Mouse (Mus musculus) liver, postnatal 0 days (tissue): ENCODE results near the gene Ehbp1.

Experiments
- CTCF ChIP-seq: sonication (generic); IDR thresholded peaks from 2 replicates; pipeline ENCODE4 v1.5.1; 2016; ENCODE audit warnings: antibody characterized with exemption, low read depth
- EP300 ChIP-seq: IDR thresholded peaks from 2 replicates; pipeline ENCODE4 v1.6.1; 2016; ENCODE audit warnings: antibody characterized with exemption, low read depth, mild to moderate bottlenecking

DNA sequence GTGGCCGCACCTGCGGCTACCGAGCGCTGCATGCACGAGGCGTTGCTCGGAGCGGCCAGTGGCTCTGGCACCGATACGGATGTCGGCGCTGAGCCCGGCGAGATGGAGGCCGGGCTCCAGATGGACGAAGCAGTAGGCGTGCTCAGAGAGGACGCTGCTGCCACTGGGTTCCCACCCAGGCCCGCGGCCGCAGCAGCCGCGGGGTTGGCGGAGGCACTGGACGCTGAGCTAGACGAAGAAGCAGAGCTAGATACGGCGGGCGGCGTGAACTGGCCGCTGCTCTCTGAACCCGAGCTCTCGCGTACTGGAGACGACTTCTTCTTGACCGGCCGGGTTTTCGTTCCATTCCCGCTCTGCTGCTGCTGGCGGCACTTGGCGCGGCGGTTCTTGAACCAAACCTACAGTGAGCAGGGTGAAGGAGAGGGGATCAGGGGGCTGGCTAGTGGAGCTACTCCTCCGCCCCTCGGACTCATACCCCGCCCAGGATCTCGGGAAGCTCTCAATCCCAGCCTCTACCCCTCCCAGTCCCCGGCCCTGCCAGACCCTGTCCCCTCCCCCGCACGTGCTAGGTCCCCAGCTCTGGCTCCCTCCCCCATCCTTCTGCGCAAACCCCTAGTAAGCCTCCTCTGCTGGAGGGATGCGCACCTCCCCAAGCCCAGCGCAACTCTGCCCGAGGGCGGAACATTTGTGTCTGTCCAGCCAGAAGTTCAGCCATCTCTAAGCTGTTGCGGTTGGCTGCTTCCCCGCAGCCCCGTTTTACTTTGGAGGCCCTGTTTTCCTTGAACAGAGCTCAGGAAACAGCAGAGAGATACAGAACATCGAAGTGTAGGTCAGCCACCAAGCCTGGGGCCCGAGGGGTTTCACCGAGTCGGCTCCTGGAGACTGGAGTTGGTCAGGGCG lies 345.2 kb downstream of the Ehbp1 start:
- TF ChIP-seq CTCF (no peak), EP300 (no peak)
